Mouse (Mus musculus): ENCODE measurements around the gene Sipa1l3.

Gene Sipa1l3

GRCm38 (mm10) chr7:29280801-29281200 is 237.6 kb downstream of the Sipa1l3 start:
- DNase-seq (ENCODE audit: low read depth), result peak; percentile 44

- DNase-seq (ENCODE audit: low read depth), result no peak
Observed at GRCm38 (mm10) chr7:29279924-29280323, 238.5 kb downstream of the Sipa1l3 start.

- DNase-seq (ENCODE audit: low read depth), result no peak
Observed at GRCm38 (mm10) chr7:29279261-29279660, 239.2 kb downstream of the Sipa1l3 start.

- no peak for DNase-seq (ENCODE audit: low read depth)
Observed at GRCm38 (mm10) chr7:29277510-29277909, 240.9 kb downstream of the Sipa1l3 start.

- peak; percentile 28 for DNase-seq (ENCODE audit: low read depth)
Observed at GRCm38 (mm10) chr7:29276715-29277114, 241.7 kb downstream of the Sipa1l3 start.

- DNase-seq (ENCODE audit: low read depth), result no peak
Observed at GRCm38 (mm10) chr7:29271687-29272465, 246.6 kb downstream of the Sipa1l3 start.

- no peak for DNase-seq (ENCODE audit: low read depth)
Observed at GRCm38 (mm10) chr7:29270445-29270844, 248.0 kb downstream of the Sipa1l3 start.
